12 mouse cellular contexts compared by ENCODE assay signal in genomic region chr10:77523321-77523720, GRCm38 (mm10). TPM values are rescaled to one million over a fixed set of nuclear protein-coding genes. Genes with fewer than 3 reads are reported as not detected.
DNase-seq lines count a peak whose midpoint lies in the region; ATAC-seq and TF ChIP-seq lines count a peak whose summit lies in the region.
"Had no signal": no experiment of that assay in that cellular context is flagged by ENCODE, and none has a peak within 500 bp of the region (broad histone marks: within the 10 kb centered on the region; RNA-seq: fewer than 3 reads in every experiment).

No protein-coding gene starts in this region.

- H3K4me1 ChIP-seq in kidney, postnatal 0 days (replicated peaks; ENCODE audit: insufficient read depth, low read length), result no peaks in the 10 kb centered on the region
- H3K4me1 ChIP-seq in kidney, embryonic 15.5 days, result peaks cover 14% of the 10 kb centered on the region
- peaks cover 31% of the 10 kb centered on the region for H3K4me1 ChIP-seq in E14TG2a.4 (replicated peaks; ENCODE audit: low read depth, low read length)
- no peaks in the 10 kb centered on the region for H3K4me1 ChIP-seq in brown adipose tissue, adult 24 weeks (ENCODE audit: control insufficient read depth, insufficient read depth, insufficient read length, low read length)
- peaks cover 4% of the 10 kb centered on the region; the same call in 1 of the 2 replicates for H3K4me1 ChIP-seq in liver, postnatal 0 days (ENCODE audit: insufficient read depth)
- peaks cover 4% of the 10 kb centered on the region; the same call in 1 of the 2 replicates for H3K4me1 ChIP-seq in neural tube, embryonic 15.5 days
- H3K4me1 ChIP-seq in cerebellum, adult 2 months (ENCODE audit: control insufficient read depth, insufficient read depth, low read length), result no peaks in the 10 kb centered on the region

- peak overlapping the region; percentile 20; the same call in 1 of the 2 replicates for H3K27ac ChIP-seq in kidney, postnatal 0 days
- no peak overlapping the region for H3K27ac ChIP-seq in kidney, embryonic 15.5 days
- H3K27ac ChIP-seq in brown adipose tissue, adult 24 weeks (replicated peaks; ENCODE audit: low read depth, low read length), result 0 out of 2 replicates have a peak overlapping the region, but pooled peaks have one; percentile 5
- H3K27ac ChIP-seq in liver, postnatal 0 days (ENCODE audit: low read depth), result peak overlapping the region; percentile 84
- no peak overlapping the region for H3K27ac ChIP-seq in neural tube, embryonic 15.5 days (replicated peaks)
- no peak overlapping the region for H3K27ac ChIP-seq in cerebellum, adult 2 months (ENCODE audit: insufficient read depth, low read length)
- H3K27ac ChIP-seq: neural tube, embryonic 13.5 days had no signal

- no peak for TF ChIP-seq EP300 in liver, postnatal 0 days (IDR thresholded peaks at IDR 0.05; ENCODE audit: low read depth)

- 71% methylated on average over 7 of the region's 7 CpGs for WGBS in kidney, postnatal 0 days
- 64% methylated on average over 7 of the region's 7 CpGs for WGBS in kidney, embryonic 15.5 days
- 25% methylated on average over 7 of the region's 7 CpGs for WGBS in liver, postnatal 0 days (ENCODE audit: insufficient replicate concordance)
- WGBS in neural tube, embryonic 15.5 days, result 76% methylated on average over 7 of the region's 7 CpGs
- WGBS in cerebellum, adult 2 months, result 75% methylated on average over 7 of the region's 7 CpGs

- TF ChIP-seq CTCF in kidney, postnatal 0 days (IDR thresholded peaks at IDR 0.05; ENCODE audit: low read depth), result no peak
- no peak for TF ChIP-seq CTCF in E14TG2a.4 (conservative IDR thresholded peaks at IDR 0.05; ENCODE audit: low read length)
- TF ChIP-seq CTCF in liver, postnatal 0 days (IDR thresholded peaks at IDR 0.05; ENCODE audit: low read depth), result no peak
- TF ChIP-seq CTCF in cerebellum, adult 2 months (IDR thresholded peaks at IDR 0.05; ENCODE audit: borderline replicate concordance, insufficient read depth, low read depth, low read length), result no peak

- H3K4me3 ChIP-seq in kidney, postnatal 0 days (replicated peaks; ENCODE audit: low read depth, low read length), result no peak overlapping the region
- H3K4me3 ChIP-seq in kidney, embryonic 15.5 days (replicated peaks), result no peak overlapping the region
- H3K4me3 ChIP-seq in E14TG2a.4 (replicated peaks; ENCODE audit: low read length), result peak overlapping the region; percentile 33; the same call in 1 of the 2 replicates
- no peak overlapping the region for H3K4me3 ChIP-seq in brown adipose tissue, adult 24 weeks (ENCODE audit: insufficient read depth, low read depth, low read length)
- H3K4me3 ChIP-seq in liver, postnatal 0 days (ENCODE audit: low read depth, low read length), result no peak overlapping the region
- H3K4me3 ChIP-seq in neural tube, embryonic 15.5 days (replicated peaks), result no peak overlapping the region
- no peak overlapping the region for H3K4me3 ChIP-seq in cerebellum, adult 2 months (replicated peaks; ENCODE audit: insufficient read depth, low read depth, low read length)

- H3K9me3 ChIP-seq in kidney, postnatal 0 days (replicated peaks; ENCODE audit: low read length), result no peaks in the 10 kb centered on the region
- H3K9me3 ChIP-seq in kidney, embryonic 15.5 days (replicated peaks), result no peaks in the 10 kb centered on the region
- H3K9me3 ChIP-seq in E14TG2a.4 (ENCODE audit: low read length), result no peaks in the 10 kb centered on the region
- no peaks in the 10 kb centered on the region for H3K9me3 ChIP-seq in liver, postnatal 0 days (ENCODE audit: low read length)
- no peaks in the 10 kb centered on the region for H3K9me3 ChIP-seq in neural tube, embryonic 15.5 days (replicated peaks)
- H3K9me3 ChIP-seq: neural tube, embryonic 13.5 days had no signal

- H3K36me3 ChIP-seq in kidney, postnatal 0 days (ENCODE audit: insufficient read depth, low read length), result no peaks in the 10 kb centered on the region
- H3K36me3 ChIP-seq in kidney, embryonic 15.5 days, result no peaks in the 10 kb centered on the region
- H3K36me3 ChIP-seq in E14TG2a.4 (ENCODE audit: insufficient read depth, low read length), result no peaks in the 10 kb centered on the region
- no peaks in the 10 kb centered on the region for H3K36me3 ChIP-seq in liver, postnatal 0 days (replicated peaks; ENCODE audit: insufficient read depth, low read length)
- H3K36me3 ChIP-seq in neural tube, embryonic 15.5 days, result no peaks in the 10 kb centered on the region
- H3K36me3 ChIP-seq: neural tube, embryonic 13.5 days had no signal

- DNase-seq in kidney, postnatal 0 days (ENCODE audit: low spot score), result peak; percentile 14
- no peak for DNase-seq in liver, postnatal 0 days
- DNase-seq in cerebellum, adult 2 months, result no peak
- DNase-seq: cerebellum, postnatal 14 days; heart, postnatal 36 days had no signal

- no peak overlapping the region for H3K9ac ChIP-seq in kidney, postnatal 0 days (ENCODE audit: low read depth, low read length)
- no peak overlapping the region for H3K9ac ChIP-seq in kidney, embryonic 15.5 days
- no peak overlapping the region for H3K9ac ChIP-seq in liver, postnatal 0 days (replicated peaks)
- H3K9ac ChIP-seq in neural tube, embryonic 15.5 days (replicated peaks), result no peak overlapping the region

- H3K27me3 ChIP-seq in kidney, postnatal 0 days (ENCODE audit: insufficient read depth, low read length), result no peaks in the 10 kb centered on the region
- H3K27me3 ChIP-seq in kidney, embryonic 15.5 days, result no peaks in the 10 kb centered on the region; the same call in 1 of the 2 replicates
- peaks cover 16% of the 10 kb centered on the region for H3K27me3 ChIP-seq in E14TG2a.4 (ENCODE audit: insufficient read depth, low read length)
- H3K27me3 ChIP-seq in liver, postnatal 0 days (ENCODE audit: insufficient read depth, low read length), result no peaks in the 10 kb centered on the region
- no peaks in the 10 kb centered on the region for H3K27me3 ChIP-seq in neural tube, embryonic 15.5 days (replicated peaks)
- no peaks in the 10 kb centered on the region for H3K27me3 ChIP-seq in cerebellum, adult 2 months (ENCODE audit: control insufficient read depth, insufficient read depth, low read length)

- ATAC-seq in kidney, postnatal 0 days (replicated peaks; ENCODE audit: low FRiP score, low read depth), result no peak
- no peak for ATAC-seq in kidney, embryonic 15.5 days (replicated peaks; ENCODE audit: low FRiP score)
- no peak; the same call in 1 of the 2 replicates for ATAC-seq in liver, postnatal 0 days
- ATAC-seq in neural tube, embryonic 15.5 days (ENCODE audit: low FRiP score), result no peak
- ATAC-seq: activated CD4-positive, CD25-positive, alpha-beta regulatory T cell, adult 4 months; intestine, postnatal 0 days had no signal

- TF ChIP-seq POLR2A in cerebellum, adult 2 months (IDR thresholded peaks at IDR 0.05; ENCODE audit: borderline replicate concordance, insufficient read depth, low read length), result no peak

- no peak overlapping the region for H3K4me2 ChIP-seq in kidney, postnatal 0 days (ENCODE audit: low read length)
- no peak overlapping the region for H3K4me2 ChIP-seq in kidney, embryonic 15.5 days
- 0 out of 2 replicates have a peak overlapping the region, but pooled peaks have one; percentile 69 for H3K4me2 ChIP-seq in liver, postnatal 0 days (ENCODE audit: low read depth, low read length)
- no peak overlapping the region for H3K4me2 ChIP-seq in neural tube, embryonic 15.5 days

RNA-seq across cellular contexts. Expression of gene Itgb2, which starts 6.7 kb away (rescaled TPM):
- polyA plus RNA-seq in kidney, postnatal 0 days (2015; fragmentation: Nextera tagmentation; extraction: Ambion mirVana), result 1.4 and 1.6 TPM in 2 replicates
- 2.1 and 2.3 TPM in 2 replicates for polyA plus RNA-seq in kidney, embryonic 15.5 days (2015; fragmentation: Nextera tagmentation; extraction: Ambion mirVana)
- polyA plus RNA-seq in brown adipose tissue, adult 24 weeks (2012; ENCODE audit: insufficient read depth, insufficient read length, missing spikeins), result 4.3 and 4.4 TPM in 2 replicates
- polyA plus RNA-seq in liver, postnatal 0 days (2015; fragmentation: Nextera tagmentation; extraction: Ambion mirVana), result 18.7 and 23.1 TPM in 2 replicates
- polyA plus RNA-seq in neural tube, embryonic 15.5 days (2015; fragmentation: Nextera tagmentation; extraction: Ambion mirVana), result 1.0 and 4.8 TPM in 2 replicates
- polyA plus RNA-seq in cerebellum, adult 2 months (2012; rRNA removed), result 2.3 and 2.4 TPM in 2 replicates

RNA-seq across cellular contexts. Expression of gene Fam207a, which starts 7.7 kb away (rescaled TPM):
- polyA plus RNA-seq in kidney, postnatal 0 days (2015; fragmentation: Nextera tagmentation; extraction: Ambion mirVana), result 32.7 and 34.1 TPM in 2 replicates
- polyA plus RNA-seq in kidney, embryonic 15.5 days (2015; fragmentation: Nextera tagmentation; extraction: Ambion mirVana), result 34.3 and 37.2 TPM in 2 replicates
- polyA plus RNA-seq in brown adipose tissue, adult 24 weeks (2012; ENCODE audit: insufficient read depth, insufficient read length, missing spikeins), result 5.4 and 11.1 TPM in 2 replicates
- 14.8 and 15.5 TPM in 2 replicates for polyA plus RNA-seq in liver, postnatal 0 days (2015; fragmentation: Nextera tagmentation; extraction: Ambion mirVana)
- 42.4 and 42.6 TPM in 2 replicates for polyA plus RNA-seq in neural tube, embryonic 15.5 days (2015; fragmentation: Nextera tagmentation; extraction: Ambion mirVana)
- polyA plus RNA-seq in cerebellum, adult 2 months (2012; rRNA removed), result 36.5 and 39.0 TPM in 2 replicates

RNA-seq across cellular contexts. Expression of gene Pttg1ip, which starts 58.2 kb away (rescaled TPM):
- 210 and 216 TPM in 2 replicates for polyA plus RNA-seq in kidney, postnatal 0 days (2015; fragmentation: Nextera tagmentation; extraction: Ambion mirVana)
- 149 and 152 TPM in 2 replicates for polyA plus RNA-seq in kidney, embryonic 15.5 days (2015; fragmentation: Nextera tagmentation; extraction: Ambion mirVana)
- polyA plus RNA-seq in brown adipose tissue, adult 24 weeks (2012; ENCODE audit: insufficient read depth, insufficient read length, missing spikeins), result 88.8 and 92.4 TPM in 2 replicates
- 126 and 129 TPM in 2 replicates for polyA plus RNA-seq in liver, postnatal 0 days (2015; fragmentation: Nextera tagmentation; extraction: Ambion mirVana)
- 73.9 and 91.7 TPM in 2 replicates for polyA plus RNA-seq in neural tube, embryonic 15.5 days (2015; fragmentation: Nextera tagmentation; extraction: Ambion mirVana)
- 113 and 118 TPM in 2 replicates for polyA plus RNA-seq in cerebellum, adult 2 months (2012; rRNA removed)

Comparison
In these comparisons a context has a peak if more than half of its experiments do, and no peak if none do; other contexts are left out.
1. H3K27ac ChIP-seq: peak in kidney, postnatal 0 days (single experiment), brown adipose tissue, adult 24 weeks (single experiment) and liver, postnatal 0 days (single experiment); none in kidney, embryonic 15.5 days (single experiment), neural tube, embryonic 15.5 days (single experiment) and cerebellum, adult 2 months (single experiment).